Mouse (Mus musculus) midbrain, embryonic 11.5 days (tissue): ENCODE data around the gene Tcl1b1. TPM values are rescaled to one million over a fixed set of nuclear protein-coding genes. Genes with fewer than 3 reads are reported as not detected.

ENCODE experiments used
- polyA plus RNA-seq: library from polyadenylated mRNA; unstranded; fragments of >200 nt; fragmentation: Nextera tagmentation; extraction: Ambion mirVana; gene quantifications from 2 replicates; pipeline ENCODE4 v1.2.1, GENCODE M21; 2014

Gene Tcl1b1
- polyA plus RNA-seq, 1 experiment from 2014 or later = not detected

Other genes with a start within 250 kb of the Tcl1b1 start
- gene Syne3, start 149.9 kb upstream of the Tcl1b1 start, polyA plus RNA-seq = 0.10 TPM in 1 of 2 replicates, not detected in the other
- 186 and 197 TPM in 2 replicates for gene Glrx5, start 127.0 kb upstream of the Tcl1b1 start, polyA plus RNA-seq
- not detected in 2 replicates for gene Tcl1b2, start 13.7 kb upstream of the Tcl1b1 start, polyA plus RNA-seq
- not detected in 2 replicates for gene Tcl1b5, start 16.7 kb downstream of the Tcl1b1 start, polyA plus RNA-seq
- not detected in 2 replicates for gene Tcl1b3, start 31.4 kb downstream of the Tcl1b1 start, polyA plus RNA-seq
- not detected in 2 replicates for gene Tcl1b4, start 42.3 kb downstream of the Tcl1b1 start, polyA plus RNA-seq
- gene Tcl1, start 63.1 kb downstream of the Tcl1b1 start, polyA plus RNA-seq = not detected in 2 replicates
- 0.68 and 0.86 TPM in 2 replicates for gene Tunar, start 174.2 kb downstream of the Tcl1b1 start, polyA plus RNA-seq